Mouse (Mus musculus) limb, embryonic 11.5 days (tissue): ENCODE measurements at regions not wholly inside any gene's neighbourhood (a gene's known extent, or its start where the extent isn't known, plus 50 kb on each side); places are given as distances from the start of the nearest gene placed in this dataset.

Experiments
- ATAC-seq: fragments of 200-750 bp; cut with Nextera tagmentation; 2 replicates; pipeline ENCODE4 v1.8.0; 2017; ENCODE audit warnings: low read depth; ENCODE audit not compliant: insufficient number of reproducible peaks, low FRiP score, low TSS enrichment
- DNase-seq: peaks from one replicate; pipeline ENCODE4 v3.0.0-alpha.2; 2015; ENCODE audit warnings: low spot score
- H3K27ac ChIP-seq: fragments of 300-500 bp; sonication (generic); replicated peaks from 2 replicates; pipeline ENCODE4 v1.5.1; 2014; ENCODE audit warnings: low read depth, mild to moderate bottlenecking, low read length
- H3K27me3 ChIP-seq: fragments of 300-500 bp; sonication (generic); 2 replicates; pipeline ENCODE4 v1.6.1; 2014; ENCODE audit warnings: mild to moderate bottlenecking, low read length, mixed read lengths; ENCODE audit not compliant: control insufficient read depth, insufficient read depth
- H3K36me3 ChIP-seq: fragments of 300-500 bp; sonication (generic); 2 replicates; pipeline ENCODE4 v1.6.1; 2014; ENCODE audit warnings: mild to moderate bottlenecking, low read length, moderate library complexity, mixed read lengths; ENCODE audit not compliant: control insufficient read depth, insufficient read depth
- H3K4me1 ChIP-seq: fragments of 300-500 bp; sonication (generic); 2 replicates; pipeline ENCODE4 v1.6.1; 2014; ENCODE audit warnings: low read length, mixed read lengths; ENCODE audit not compliant: control insufficient read depth, insufficient read depth
- H3K4me2 ChIP-seq: fragments of 300-500 bp; sonication (generic); 2 replicates; pipeline ENCODE4 v1.6.1; 2014; ENCODE audit warnings: low read depth, mild to moderate bottlenecking, moderate library complexity; ENCODE audit not compliant: severe bottlenecking
- H3K4me3 ChIP-seq: fragments of 300-500 bp; sonication (generic); 2 replicates; pipeline ENCODE4 v1.5.1; 2014; ENCODE audit warnings: low read depth, low read length
- H3K9ac ChIP-seq: fragments of 300-500 bp; sonication (generic); 2 replicates; pipeline ENCODE4 v1.6.1; 2014; ENCODE audit warnings: mild to moderate bottlenecking, low read length
- H3K9me3 ChIP-seq: fragments of 300-500 bp; sonication (generic); 2 replicates; pipeline ENCODE4 v1.6.1; 2016; ENCODE audit warnings: low read length; ENCODE audit not compliant: control insufficient read depth
- WGBS: fragments of 180-500 bp; shearing (Covaris S2); extraction: QIAGEN DNeasy Blood & Tissue Kit; methylation state at CpG from one replicate; pipeline ENCODE4 v1.1.7; 2014; 5-methylcytosine and 5-hydroxymethylcytosine counted together

GRCm38 (mm10) chr12:32455913-32456312 lies 77.4 kb downstream of the Ccdc71l start:
- H3K9me3 ChIP-seq = no peaks in the 10 kb centered on the region
- no peak for DNase-seq

GRCm38 (mm10) chr12:32456796-32457195 lies 78.3 kb downstream of the Ccdc71l start:
- 84% methylated on average over 4 of the region's 4 CpGs for WGBS

More at GRCm38 (mm10) chr12:32455913-32456312, 77.4 kb downstream of the Ccdc71l start:
- Histone ChIP-seq H3K4me3 (no peak overlapping the region), H3K27ac (no peak overlapping the region), H3K9ac (no peak overlapping the region), H3K4me1 (no peaks in the 10 kb centered on the region), H3K27me3 (no peaks in the 10 kb centered on the region), H3K36me3 (no peaks in the 10 kb centered on the region), H3K4me2 (no peak overlapping the region)
- no peak for ATAC-seq

GRCm38 (mm10) chr12:32458386-32458785 lies 79.9 kb downstream of the Ccdc71l start:
- Histone ChIP-seq H3K36me3 (no peaks in the 10 kb centered on the region), H3K4me2 (no peak overlapping the region), H3K4me3 (no peak overlapping the region), H3K27me3 (no peaks in the 10 kb centered on the region), H3K27ac (no peak overlapping the region), H3K4me1 (no peaks in the 10 kb centered on the region), H3K9me3 (no peaks in the 10 kb centered on the region), H3K9ac (no peak overlapping the region)
- ATAC-seq (no peak), DNase-seq (no peak)
- 60% methylated on average over 1 of the region's 1 CpGs for WGBS

More at GRCm38 (mm10) chr12:32456796-32457195, 78.3 kb downstream of the Ccdc71l start:
- Histone ChIP-seq H3K4me3 (no peak overlapping the region), H3K4me2 (no peak overlapping the region), H3K4me1 (no peaks in the 10 kb centered on the region), H3K36me3 (no peaks in the 10 kb centered on the region), H3K9ac (no peak overlapping the region), H3K27ac (no peak overlapping the region), H3K27me3 (no peaks in the 10 kb centered on the region), H3K9me3 (no peaks in the 10 kb centered on the region)
- ATAC-seq = no peak
- DNase-seq = no peak

GRCm38 (mm10) chr12:32460330-32460998 lies 82.0 kb downstream of the Ccdc71l start:
- DNase-seq = no peak
- H3K4me1 ChIP-seq = no peaks in the 10 kb centered on the region
- H3K9me3 ChIP-seq = no peaks in the 10 kb centered on the region
- H3K4me3 ChIP-seq = no peak overlapping the region
- no peak for ATAC-seq
- no peak overlapping the region for H3K27ac ChIP-seq
- no peak overlapping the region for H3K9ac ChIP-seq
- H3K36me3 ChIP-seq = no peaks in the 10 kb centered on the region
- 84% methylated on average over 4 of the region's 4 CpGs for WGBS
- H3K27me3 ChIP-seq = no peaks in the 10 kb centered on the region
- H3K4me2 ChIP-seq = no peak overlapping the region

DNA sequence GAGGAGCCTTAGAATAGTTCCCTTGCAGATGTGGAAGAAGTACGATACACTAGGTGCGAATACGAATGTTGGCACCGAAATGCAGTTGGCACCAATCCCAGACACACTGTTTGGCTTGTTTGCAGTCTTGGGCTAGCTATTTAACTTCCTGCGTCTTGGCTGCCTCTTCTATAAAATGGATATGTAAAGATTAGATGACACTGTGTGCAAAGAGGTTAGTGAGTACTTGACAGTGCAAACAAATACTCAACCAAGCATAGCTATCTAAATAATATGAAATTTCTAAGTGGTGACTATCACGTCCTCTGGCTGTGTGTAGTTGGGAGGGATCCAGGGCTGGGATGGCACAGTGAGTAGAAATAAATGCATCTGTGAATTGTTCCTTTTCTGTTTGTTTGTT lies 86.9 kb downstream of the Ccdc71l start:
- no peak for DNase-seq
- Histone ChIP-seq H3K4me3 (no peak overlapping the region), H3K27ac (no peak overlapping the region), H3K27me3 (no peaks in the 10 kb centered on the region), H3K36me3 (no peaks in the 10 kb centered on the region), H3K9me3 (no peaks in the 10 kb centered on the region), H3K4me1 (no peaks in the 10 kb centered on the region), H3K9ac (no peak overlapping the region), H3K4me2 (no peak overlapping the region)
- no peak for ATAC-seq
- 93% methylated on average over 6 of the region's 6 CpGs for WGBS

DNA sequence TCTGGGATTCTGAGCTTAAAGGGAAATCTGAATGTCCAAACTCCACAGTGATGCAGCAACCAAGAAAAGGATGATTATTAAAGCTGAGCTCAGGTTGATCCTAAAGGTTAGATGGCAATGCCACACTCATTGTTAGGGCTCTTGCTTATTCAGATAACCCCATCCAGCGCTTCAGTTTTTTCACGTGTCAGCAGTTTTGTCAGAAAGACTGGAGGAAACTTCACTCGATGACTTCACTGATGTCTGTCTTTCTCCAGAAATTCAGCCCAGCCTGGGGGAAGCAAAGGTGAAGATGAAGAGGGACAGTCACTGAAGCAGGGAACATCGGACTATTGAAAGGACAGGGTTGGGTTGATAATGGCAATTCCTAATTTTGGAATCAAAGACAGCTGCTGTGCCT lies 91.4 kb downstream of the Ccdc71l start:
- WGBS = 84% methylated on average over 4 of the region's 4 CpGs

DNA sequence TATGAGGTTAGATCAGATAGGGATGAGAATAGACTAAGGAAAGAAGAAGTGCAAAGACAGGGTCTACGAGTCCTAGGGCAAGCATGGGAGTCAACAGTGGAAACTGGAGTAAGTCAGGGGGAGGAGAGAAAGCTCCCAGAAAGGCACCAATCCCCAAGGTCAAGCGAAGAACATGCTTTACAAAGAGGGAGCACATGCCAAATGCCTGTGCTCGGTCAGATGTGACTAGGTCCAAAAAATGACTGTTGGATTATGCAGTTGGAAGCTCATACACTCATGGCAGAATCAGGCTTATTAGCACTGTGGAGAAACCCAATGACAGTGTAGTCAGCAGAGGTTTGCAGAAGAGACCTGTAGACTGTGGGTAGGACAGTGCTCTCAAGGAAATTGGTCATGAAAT lies 100.9 kb downstream of the Ccdc71l start:
- Histone ChIP-seq H3K4me2 (no peak overlapping the region), H3K27ac (no peak overlapping the region), H3K9ac (no peak overlapping the region), H3K27me3 (no peaks in the 10 kb centered on the region), H3K4me1 (no peaks in the 10 kb centered on the region), H3K36me3 (no peaks in the 10 kb centered on the region), H3K4me3 (no peak overlapping the region), H3K9me3 (no peaks in the 10 kb centered on the region)
- WGBS = 82% methylated on average over 3 of the region's 3 CpGs
- no peak for DNase-seq
- no peak for ATAC-seq

More for the DNA sequence above, 91.4 kb downstream of the Ccdc71l start:
- H3K4me3 ChIP-seq = no peak overlapping the region
- DNase-seq (no peak), ATAC-seq (no peak)
- no peak overlapping the region for H3K9ac ChIP-seq
- no peak overlapping the region for H3K4me2 ChIP-seq
- no peaks in the 10 kb centered on the region for H3K36me3 ChIP-seq
- no peaks in the 10 kb centered on the region for H3K27me3 ChIP-seq
- no peaks in the 10 kb centered on the region for H3K9me3 ChIP-seq
- no peaks in the 10 kb centered on the region for H3K4me1 ChIP-seq
- H3K27ac ChIP-seq = no peak overlapping the region

- H3K9me3 ChIP-seq = no peaks in the 10 kb centered on the region
- WGBS = 70% methylated on average over 5 of the region's 5 CpGs
- no peaks in the 10 kb centered on the region for H3K4me1 ChIP-seq
- no peaks in the 10 kb centered on the region for H3K36me3 ChIP-seq
- H3K4me3 ChIP-seq = no peak overlapping the region
- H3K27ac ChIP-seq = no peak overlapping the region
- no peaks in the 10 kb centered on the region for H3K27me3 ChIP-seq
- no peak overlapping the region for H3K4me2 ChIP-seq
- H3K9ac ChIP-seq = no peak overlapping the region
- ATAC-seq = no peak
- DNase-seq = no peak
These were observed 101.8 kb downstream of the Ccdc71l start for GRCm38 (mm10) chr12:32480268-32480667.

GRCm38 (mm10) chr12:32481051-32481450 lies 102.5 kb downstream of the Ccdc71l start:
- Histone ChIP-seq H3K9me3 (no peaks in the 10 kb centered on the region), H3K9ac (no peak overlapping the region), H3K27ac (no peak overlapping the region), H3K36me3 (no peaks in the 10 kb centered on the region), H3K27me3 (no peaks in the 10 kb centered on the region), H3K4me1 (no peaks in the 10 kb centered on the region), H3K4me3 (no peak overlapping the region), H3K4me2 (no peak overlapping the region)
- WGBS = 89% methylated on average over 5 of the region's 5 CpGs
- ATAC-seq (no peak), DNase-seq (no peak)
